Mouse (Mus musculus) olfactory bulb, adult 2 months (tissue): ENCODE data around the gene Klrb1c. TPM values are rescaled to one million over a fixed set of nuclear protein-coding genes. Genes with fewer than 3 reads are reported as not detected.
"Not testable (repeated sequence)": the region's sequence is repeated elsewhere in the genome, so short reads cannot be mapped to it uniquely, and the experiment has no call there.

Experiments
- H3K27ac ChIP-seq: fragments of 200-500 bp; 2 replicates; pipeline ENCODE4 v1.5.1; 2012; ENCODE audit warnings: low read depth, low read length; ENCODE audit not compliant: insufficient read depth
- H3K4me1 ChIP-seq: fragments of 200-500 bp; 2 replicates; pipeline ENCODE4 v1.6.1; 2012; ENCODE audit warnings: low read length; ENCODE audit not compliant: control insufficient read depth, insufficient read depth
- H3K4me3 ChIP-seq: fragments of 200-500 bp; 2 replicates; pipeline ENCODE4 v1.5.1; 2012; ENCODE audit warnings: mild to moderate bottlenecking, low read depth, low read length, moderate library complexity; ENCODE audit not compliant: insufficient read depth
- CTCF ChIP-seq: fragments of 200-500 bp; IDR thresholded peaks from 2 replicates; pipeline ENCODE4 v1.5.1; 2012; ENCODE audit warnings: low read depth, mild to moderate bottlenecking, low read length, moderate library complexity; ENCODE audit not compliant: insufficient read depth
- POLR2A ChIP-seq: fragments of 200-500 bp; IDR thresholded peaks from 2 replicates; pipeline ENCODE4 v1.6.1; 2012; ENCODE audit warnings: mild to moderate bottlenecking, low read depth, low read length, moderate library complexity; ENCODE audit not compliant: insufficient read depth
- WGBS: fragments of 180-500 bp; shearing (Covaris S2); methylation state at CpG from one replicate; pipeline ENCODE4 v1.1.7; 2018; 5-methylcytosine and 5-hydroxymethylcytosine counted together
- polyA plus RNA-seq: library from polyadenylated mRNA; stranded (reverse); fragments of >200 nt; gene quantifications from 2 replicates; pipeline ENCODE4 v1.2.4, GENCODE M21; 2012; ENCODE audit warnings: low replicate concordance; ENCODE audit not compliant: missing spikeins, insufficient read depth, insufficient read length

The Klrb1c gene
- polyA plus RNA-seq, 1 experiment = not detected

- no peak overlapping the region for H3K4me3 ChIP-seq
- WGBS = 77% methylated on average over 10 of the region's 10 CpGs
- H3K27ac ChIP-seq = no peak overlapping the region
- no peak for TF ChIP-seq CTCF
- TF ChIP-seq POLR2A = no peak
- H3K4me1 ChIP-seq = no peaks in the 10 kb centered on the region
Observed at GRCm38 (mm10) chr6:128769481-128770253, 19.3 kb downstream of the Klrb1c start.

GRCm38 (mm10) chr6:128768047-128768446 is 21.0 kb downstream of the Klrb1c start:
- Histone ChIP-seq H3K4me1 (peaks cover 7% of the 10 kb centered on the region; the same call in 1 of the 2 replicates), H3K27ac (no peak overlapping the region), H3K4me3 (no peak overlapping the region)
- WGBS = 65% methylated on average over 4 of the region's 4 CpGs
- TF ChIP-seq POLR2A (no peak), CTCF (no peak)

- 48% methylated on average over 6 of the region's 6 CpGs for WGBS
- not testable (repeated sequence) for H3K4me1 ChIP-seq, H3K27ac ChIP-seq, H3K4me3 ChIP-seq
Observed at GRCm38 (mm10) chr6:128766486-128767254, 22.3 kb downstream of the Klrb1c start.

- no peak overlapping the region for H3K27ac ChIP-seq
- H3K4me1 ChIP-seq = peaks cover 8% of the 10 kb centered on the region; the same call in 1 of the 2 replicates
- no peak for TF ChIP-seq POLR2A
- no peak for TF ChIP-seq CTCF
- no peak overlapping the region for H3K4me3 ChIP-seq
- WGBS = 95% methylated on average over 1 of the region's 1 CpGs
Observed at GRCm38 (mm10) chr6:128765211-128765610, 23.8 kb downstream of the Klrb1c start.

GRCm38 (mm10) chr6:128764598-128764997 is 24.4 kb downstream of the Klrb1c start:
- peaks cover 8% of the 10 kb centered on the region; the same call in 1 of the 2 replicates for H3K4me1 ChIP-seq
- 10% methylated on average over 5 of the region's 5 CpGs for WGBS
- H3K4me3 ChIP-seq = no peak overlapping the region
- TF ChIP-seq CTCF = no peak
- TF ChIP-seq POLR2A = no peak
- H3K27ac ChIP-seq = no peak overlapping the region

- H3K4me3 ChIP-seq = peak overlapping the region; percentile 62
- peaks cover 8% of the 10 kb centered on the region; the same call in 1 of the 2 replicates for H3K4me1 ChIP-seq
- H3K27ac ChIP-seq = peak overlapping the region; percentile 86
- TF ChIP-seq CTCF = peak; percentile 61; the same call in 1 of the 2 replicates
- 0 out of 2 replicates have a peak, but pooled peaks have one; percentile 24 for TF ChIP-seq POLR2A
- WGBS = 1% methylated on average over 30 of the region's 30 CpGs
Observed at GRCm38 (mm10) chr6:128763736-128764523, 25.1 kb downstream of the Klrb1c start.

- 66% methylated on average over 10 of the region's 10 CpGs for WGBS
- peak overlapping the region; percentile 86 for H3K27ac ChIP-seq
- H3K4me1 ChIP-seq = not testable (repeated sequence)
- H3K4me3 ChIP-seq = peak overlapping the region; percentile 62
Observed at GRCm38 (mm10) chr6:128762892-128763670, 25.9 kb downstream of the Klrb1c start.

- WGBS = 34% methylated on average over 5 of the region's 5 CpGs
- Histone ChIP-seq H3K4me3 (peak overlapping the region; percentile 70), H3K4me1 (peaks cover 8% of the 10 kb centered on the region; the same call in 1 of the 2 replicates), H3K27ac (no peak overlapping the region)
- TF ChIP-seq POLR2A = no peak
- no peak for TF ChIP-seq CTCF
Observed at GRCm38 (mm10) chr6:128761144-128761540, 27.9 kb downstream of the Klrb1c start.
